In the genomic region with DNA sequence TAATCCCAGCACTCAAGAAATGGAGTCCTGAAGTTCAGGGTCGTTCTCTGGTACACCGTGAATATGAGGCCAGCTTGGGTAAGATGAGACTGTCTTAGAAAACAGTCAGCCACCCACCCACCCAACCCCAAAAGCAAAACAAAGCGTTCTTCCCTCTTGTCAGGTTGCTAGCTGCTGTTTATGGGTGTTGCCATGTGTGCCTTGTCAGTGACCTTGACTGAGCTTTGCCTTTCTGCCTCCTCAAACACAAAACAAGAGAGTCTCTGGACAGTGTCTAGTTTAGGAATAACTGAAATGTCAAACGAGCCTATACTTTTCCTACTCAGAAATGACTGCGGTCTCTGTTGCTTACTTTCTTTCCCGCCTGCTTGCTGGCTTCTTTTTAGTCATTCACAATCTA, we compare ENCODE assay signal across 25 mouse cellular contexts. TPM values are rescaled to one million over a fixed set of nuclear protein-coding genes. Genes with fewer than 3 reads are reported as not detected.
A peak's percentile ranks its signal among the peaks of the same experiment; 100 is the strongest.
DNase-seq lines count a peak whose midpoint lies in the region; ATAC-seq and TF ChIP-seq lines count a peak whose summit lies in the region.
"Had no signal": no experiment of that assay in that cellular context is flagged by ENCODE, and none has a peak within 500 bp of the region (broad histone marks: within the 10 kb centered on the region; RNA-seq: fewer than 3 reads in every experiment).

No protein-coding gene starts in this region.

- TF ChIP-seq EP300 in ES-Bruce4 (IDR thresholded peaks at IDR 0.05; ENCODE audit: insufficient read depth, low read depth, low read length) = no peak

- H3K9ac ChIP-seq in ES-Bruce4 (ENCODE audit: low read depth, poor library complexity, severe bottlenecking) = no peak overlapping the region
- no peak overlapping the region for H3K9ac ChIP-seq in heart, embryonic 12.5 days
- H3K9ac ChIP-seq: embryonic facial prominence, embryonic 13.5 days; embryonic facial prominence, embryonic 15.5 days; forebrain, embryonic 12.5 days had no signal

- H3K4me1 ChIP-seq in ES-Bruce4 (ENCODE audit: control insufficient read depth, insufficient read depth, low read length) = peaks cover 4% of the 10 kb centered on the region
- H3K4me1 ChIP-seq in heart, embryonic 12.5 days (replicated peaks) = no peaks in the 10 kb centered on the region
- H3K4me1 ChIP-seq: embryonic facial prominence, embryonic 13.5 days; embryonic facial prominence, embryonic 15.5 days; forebrain, embryonic 10.5 days; forebrain, embryonic 12.5 days had no signal

- H3K4me3 ChIP-seq in layer of hippocampus, adult 2 months = no peak overlapping the region
- H3K4me3 ChIP-seq in ES-Bruce4 (ENCODE audit: low read depth, low read length) = no peak overlapping the region
- no peak overlapping the region for H3K4me3 ChIP-seq in heart, embryonic 12.5 days
- H3K4me3 ChIP-seq: embryonic facial prominence, embryonic 13.5 days; embryonic facial prominence, embryonic 15.5 days; erythroblast, embryonic 14.5 days; forebrain, embryonic 10.5 days; forebrain, embryonic 12.5 days had no signal

- no peak for ATAC-seq in heart, embryonic 12.5 days (ENCODE audit: insufficient number of reproducible peaks, low FRiP score)
- ATAC-seq: forebrain, embryonic 14.5 days; forebrain, embryonic 16.5 days had no signal

- peak overlapping the region; percentile 53 for H3K27ac ChIP-seq in layer of hippocampus, adult 2 months
- peak overlapping the region; percentile 41 for H3K27ac ChIP-seq in ES-Bruce4 (ENCODE audit: insufficient read depth, low read length)
- H3K27ac ChIP-seq in heart, embryonic 12.5 days (ENCODE audit: poor library complexity, severe bottlenecking) = no peak overlapping the region
- H3K27ac ChIP-seq: embryonic facial prominence, embryonic 13.5 days; embryonic facial prominence, embryonic 15.5 days; forebrain, embryonic 10.5 days; forebrain, embryonic 12.5 days had no signal

- H3K27me3 ChIP-seq in ES-Bruce4 (ENCODE audit: control insufficient read depth, insufficient read depth, low read length, poor library complexity, severe bottlenecking) = no peaks in the 10 kb centered on the region
- H3K27me3 ChIP-seq in heart, embryonic 12.5 days (replicated peaks) = no peaks in the 10 kb centered on the region
- H3K27me3 ChIP-seq: embryonic facial prominence, embryonic 13.5 days; embryonic facial prominence, embryonic 15.5 days; forebrain, embryonic 12.5 days had no signal

- H3K4me2 ChIP-seq in heart, embryonic 12.5 days = no peak overlapping the region
- H3K4me2 ChIP-seq: embryonic facial prominence, embryonic 13.5 days; embryonic facial prominence, embryonic 15.5 days; forebrain, embryonic 12.5 days had no signal

- no peak for TF ChIP-seq CTCF in layer of hippocampus, adult 2 months (conservative IDR thresholded peaks at IDR 0.05)
- TF ChIP-seq CTCF in ES-Bruce4 (IDR thresholded peaks at IDR 0.05; ENCODE audit: low read depth, low read length) = no peak

- 78% methylated on average over 6 of the region's 6 CpGs for WGBS in heart, embryonic 12.5 days

- DNase-seq in layer of hippocampus, adult 2 months (ENCODE audit: low spot score in 2 of 2) = no peak
- DNase-seq in layer of hippocampus, adult 11-12 months (ENCODE audit: low spot score) = no peak
- DNase-seq in ES-CJ7 (ENCODE audit: low read depth, low spot score) (peak; percentile 58), ZHBTc4 (ENCODE audit: low read depth, low spot score) (peak; percentile 69)
- DNase-seq in kidney, postnatal 14 days = no peak
- DNase-seq: adrenal gland, postnatal 10 days; cerebellum, adult 11 months; cerebellum, adult 18-20 months; cerebellum, adult 8-10 months; cerebellum, adult 9-11 months; cerebellum, postnatal 14 days; cerebellum, postnatal 36 days; embryo, embryonic 11 days had no signal

- peaks cover 7% of the 10 kb centered on the region; the same call in 1 of the 2 replicates for H3K36me3 ChIP-seq in ES-Bruce4 (ENCODE audit: control insufficient read depth, insufficient read depth, low read length, poor library complexity, severe bottlenecking)
- peaks cover 37% of the 10 kb centered on the region for H3K36me3 ChIP-seq in heart, embryonic 12.5 days

- no peak for TF ChIP-seq POLR2A in ES-Bruce4 (IDR thresholded peaks at IDR 0.05; ENCODE audit: insufficient read depth, low read length)

- no peaks in the 10 kb centered on the region; the same call in none of the 2 replicates for H3K9me3 ChIP-seq in ES-Bruce4 (replicated peaks; ENCODE audit: control insufficient read depth, insufficient read depth, low read length, poor library complexity, severe bottlenecking)
- no peaks in the 10 kb centered on the region for H3K9me3 ChIP-seq in heart, embryonic 12.5 days (replicated peaks)
- H3K9me3 ChIP-seq: embryonic facial prominence, embryonic 13.5 days; embryonic facial prominence, embryonic 15.5 days had no signal

RNA-seq across cellular contexts. Expression of a gene that starts 37.3 kb away (rescaled TPM):
- 100 to 1,000 TPM; 122 to 130 TPM for total RNA-seq in layer of hippocampus, adult 2 months (2021)
- polyA plus RNA-seq in ES-Bruce4 (2011; ENCODE audit: insufficient read depth, insufficient read length, low read depth, missing spikeins) = 158 and 167 TPM in 2 replicates
- polyA plus RNA-seq in heart, embryonic 12.5 days (2016; fragmentation: Nextera tagmentation; extraction: Ambion mirVana) = 54.8 and 55.4 TPM in 2 replicates
- total RNA-seq: common myeloid progenitor, adult 5-6 weeks; MEL had no signal

RNA-seq across cellular contexts. Expression of a gene that starts 41.1 kb away (rescaled TPM):
- total RNA-seq in layer of hippocampus, adult 2 months (2021) = 1 to 10 TPM; 2.1 TPM
- polyA plus RNA-seq in ES-Bruce4 (2011; ENCODE audit: insufficient read depth, insufficient read length, low read depth, missing spikeins) = 4.1 and 4.7 TPM in 2 replicates
- 1.7 and 2.5 TPM in 2 replicates for polyA plus RNA-seq in heart, embryonic 12.5 days (2016; fragmentation: Nextera tagmentation; extraction: Ambion mirVana)
- total RNA-seq: common myeloid progenitor, adult 5-6 weeks; MEL had no signal
- polyA plus RNA-seq: adrenal gland, adult 2 months; erythroblast, embryonic 14.5 days had no signal

Comparison
In these comparisons a context has a peak if more than half of its experiments do, and no peak if none do; other contexts are left out.
1. DNase-seq: peak in ES-CJ7 (single experiment) and ZHBTc4 (single experiment); none in layer of hippocampus, adult 2 months (0 of 2), layer of hippocampus, adult 11-12 months (single experiment) and kidney, postnatal 14 days (single experiment).